Mouse (Mus musculus) gastrocnemius, postnatal 25 days (tissue): ENCODE data around the gene Gm21988. TPM values are rescaled to one million over a fixed set of nuclear protein-coding genes. Genes with fewer than 3 reads are reported as not detected.

ENCODE experiments used
- microRNA-seq, 2 experiments: library from miRNA; unstranded; fragments of <30 nt; microRNA quantifications; one replicate each; pipeline ENCODE4 v1.2.0; 2021; ENCODE audit warnings: borderline replicate concordance in 2 of 2
- total RNA-seq, 2 experiments: library from RNA; stranded (reverse); gene quantifications; 1 replicate in 1 of 2; 2 replicates in 1 of 2; pipeline ENCODE4 v1.2.3; 2021

The Gm21988 gene
- total RNA-seq, 2 experiments from 2014 or later: 2.4 to 3.0 TPM

Small RNA genes lying within 50 kb of the gene (microRNA-seq; reads per million reads assigned to microRNA genes)
- gene Mir195a (2,979 to 4,297 reads per million in 2 experiments), gene Mir497 (0 reads per million in 2 experiments), gene Mir497b (0 reads per million in 2 experiments)

Other genes starting within 250 kb of the Gm21988 start
- gene Gabarap, start 248.7 kb downstream of the Gm21988 start, total RNA-seq: 100 to 1,000 TPM; 148 to 170 TPM
- 10 to 100 TPM; 15.0 to 16.1 TPM for gene Phf23, start 244.1 kb downstream of the Gm21988 start, total RNA-seq
- gene Dvl2, start 239.2 kb downstream of the Gm21988 start, total RNA-seq: 1 to 10 TPM; 3.7 to 4.1 TPM
- 100 to 1,000 TPM; 342 to 380 TPM for gene Acadvl, start 224.4 kb downstream of the Gm21988 start, total RNA-seq
- gene Dlg4, start 222.9 kb downstream of the Gm21988 start, total RNA-seq: 1 to 10 TPM; 5.6 to 6.9 TPM
- gene Asgr1, start 185.7 kb downstream of the Gm21988 start, total RNA-seq: not detected
- gene Asgr2, start 147.2 kb downstream of the Gm21988 start, total RNA-seq: not detected
- gene Mgl2, start 109.5 kb downstream of the Gm21988 start, total RNA-seq: 1 to 10 TPM; 2.5 to 3.6 TPM
- 1 to 10 TPM; 1.3 to 4.3 TPM for gene Clec10a, start 83.6 kb downstream of the Gm21988 start, total RNA-seq
- not detected for gene Slc16a11, start 27.1 kb downstream of the Gm21988 start, total RNA-seq
- under 1 TPM; 0.10 to 0.88 TPM for gene Slc16a13, start 18.8 kb downstream of the Gm21988 start, total RNA-seq
- 1 to 10 TPM; 4.1 to 6.2 TPM for gene Bcl6b, start 10.0 kb downstream of the Gm21988 start, total RNA-seq
- 10 to 100 TPM; 26.9 to 36.2 TPM for gene 0610010K14Rik, start 1.9 kb downstream of the Gm21988 start, total RNA-seq
- gene Rnasek, start within 50 bp of the Gm21988 start, total RNA-seq: 100 to 1,000 TPM in 1 of 2 experiments, 10 to 100 TPM in 1; 96.1 to 126 TPM
- under 1 TPM; 0.67 to 0.80 TPM for gene Alox12, start 15.5 kb upstream of the Gm21988 start, total RNA-seq
- not detected for gene Alox12e, start 82.8 kb upstream of the Gm21988 start, total RNA-seq
- under 1 TPM in 1 of 2 experiments, not detected in 1; 0.91 TPM for gene Alox15, start 112.2 kb upstream of the Gm21988 start, total RNA-seq
- gene Pelp1, start 170.2 kb upstream of the Gm21988 start, total RNA-seq: 10 to 100 TPM; 15.5 to 18.5 TPM
- gene Arrb2, start 192.8 kb upstream of the Gm21988 start, total RNA-seq: 1 to 10 TPM; 7.5 to 9.0 TPM
- 1 to 10 TPM; 5.6 to 6.2 TPM for gene Med11, start 212.1 kb upstream of the Gm21988 start, total RNA-seq
- gene Zmynd15, start 219.6 kb upstream of the Gm21988 start, total RNA-seq: under 1 TPM; 0.38 to 0.97 TPM
- gene Cxcl16, start 220.2 kb upstream of the Gm21988 start, total RNA-seq: 1 to 10 TPM; 1.3 to 2.0 TPM